Mouse (Mus musculus) kidney, adult 2 months (tissue): ENCODE results near the gene Zfp592.

Experiments used
- CTCF ChIP-seq: fragments of 200-500 bp; conservative IDR thresholded peaks from 2 replicates; pipeline ENCODE4 v1.5.1; 2011; ENCODE audit warnings: low read depth, mild to moderate bottlenecking, control low read depth, low read length, moderate library complexity, mixed read lengths; ENCODE audit not compliant: insufficient read depth, insufficient read length
- POLR2A ChIP-seq: fragments of 200-500 bp; IDR thresholded peaks from one replicate; pipeline ENCODE4 v1.6.1; 2011; ENCODE audit warnings: low read depth, low read length, control low read depth

- no peak for TF ChIP-seq POLR2A
- TF ChIP-seq CTCF, result no peak
Measured at GRCm38 (mm10) chr7:81074546-81074945, 81.1 kb downstream of the Zfp592 start.
